Mouse (Mus musculus): ENCODE results near the gene Nr1i3.

DNA sequence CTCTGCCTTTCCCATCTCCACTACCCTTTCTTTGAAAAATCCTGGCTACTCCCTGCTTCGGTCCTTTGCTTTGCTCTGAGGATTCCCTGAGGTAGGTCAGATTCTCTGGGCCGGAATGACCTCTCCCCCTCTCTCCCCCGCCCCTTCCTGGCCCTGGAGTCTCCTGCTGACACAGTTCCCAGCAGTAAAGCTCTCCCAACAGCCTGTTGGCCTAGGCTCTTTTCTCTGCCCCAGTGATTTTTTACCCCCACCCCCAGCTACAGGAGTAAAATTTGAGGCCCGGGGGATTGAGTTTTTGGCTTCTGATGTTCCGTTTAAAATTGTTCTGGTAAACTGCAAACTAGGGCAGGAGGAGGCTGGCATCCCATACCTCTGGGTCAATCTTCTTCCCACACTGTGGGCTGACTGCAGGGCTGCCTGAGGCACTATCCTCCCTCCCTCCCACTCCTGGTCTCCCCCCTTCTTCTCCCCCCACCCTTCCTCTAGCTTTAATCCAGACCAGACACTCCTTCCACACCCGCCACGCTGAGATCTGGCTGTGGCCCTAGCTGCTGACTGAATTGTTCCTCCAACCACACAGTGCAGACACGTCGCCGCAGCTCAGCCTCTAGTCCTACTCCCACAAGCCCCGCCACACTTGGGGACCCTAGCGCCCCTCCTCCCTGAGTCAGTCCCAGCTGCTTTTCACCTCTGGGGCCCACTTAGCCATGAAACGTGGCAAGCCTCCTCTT is 38.0 kb downstream of the Nr1i3 start:
- no peak for TF ChIP-seq POLR2AphosphoS5 (IDR thresholded peaks at IDR 0.05; ENCODE audit: insufficient replicate concordance, low read depth, low read length)
- TF ChIP-seq TAL1 (conservative IDR thresholded peaks at IDR 0.05; ENCODE audit: low read depth, low read length): no peak
- no peak for TF ChIP-seq GATA1 (IDR thresholded peaks at IDR 0.05; ENCODE audit: borderline replicate concordance, low read length)
